Mouse (Mus musculus) neural tube, embryonic 12.5 days (tissue): ENCODE data around the gene Slc9b2. TPM values are rescaled to one million over a fixed set of nuclear protein-coding genes. Genes with fewer than 3 reads are reported as not detected.

Experiments
- ATAC-seq: fragments of 200-750 bp; cut with Nextera tagmentation; 2 replicates; pipeline ENCODE4 v1.8.0; 2017; ENCODE audit warnings: low read depth, mild to moderate bottlenecking, moderate TSS enrichment, moderate library complexity; ENCODE audit not compliant: low FRiP score
- H3K27ac ChIP-seq: fragments of 300-500 bp; sonication (generic); 2 replicates; pipeline ENCODE4 v1.5.1; 2016
- H3K27me3 ChIP-seq: fragments of 300-500 bp; sonication (generic); replicated peaks from 2 replicates; pipeline ENCODE4 v1.6.1; 2016; ENCODE audit warnings: mild to moderate bottlenecking
- H3K36me3 ChIP-seq: fragments of 300-500 bp; sonication (generic); 2 replicates; pipeline ENCODE4 v1.6.1; 2016; ENCODE audit warnings: mild to moderate bottlenecking
- H3K4me1 ChIP-seq: fragments of 300-500 bp; sonication (generic); 2 replicates; pipeline ENCODE4 v1.6.1; 2016
- H3K4me2 ChIP-seq: fragments of 300-500 bp; sonication (generic); replicated peaks from 2 replicates; pipeline ENCODE4 v1.6.1; 2016; ENCODE audit warnings: mild to moderate bottlenecking
- H3K4me3 ChIP-seq: fragments of 300-500 bp; sonication (generic); 2 replicates; pipeline ENCODE4 v1.5.1; 2016
- H3K9ac ChIP-seq: fragments of 300-500 bp; sonication (generic); 2 replicates; pipeline ENCODE4 v1.6.1; 2016; ENCODE audit warnings: mild to moderate bottlenecking
- H3K9me3 ChIP-seq: fragments of 300-500 bp; sonication (generic); 2 replicates; pipeline ENCODE4 v1.6.1; 2016; ENCODE audit warnings: mild to moderate bottlenecking
- WGBS: fragments of 180-500 bp; shearing (Covaris S2); methylation state at CpG from one replicate; pipeline ENCODE4 v1.1.7; 2016; 5-methylcytosine and 5-hydroxymethylcytosine counted together
- polyA plus RNA-seq: library from polyadenylated mRNA; unstranded; fragments of >200 nt; fragmentation: Nextera tagmentation; extraction: Ambion mirVana; gene quantifications from 2 replicates; pipeline ENCODE4 v1.2.1, GENCODE M21; 2016

Gene Slc9b2
- polyA plus RNA-seq, 1 experiment from 2014 or later: 1.3 TPM

DNA sequence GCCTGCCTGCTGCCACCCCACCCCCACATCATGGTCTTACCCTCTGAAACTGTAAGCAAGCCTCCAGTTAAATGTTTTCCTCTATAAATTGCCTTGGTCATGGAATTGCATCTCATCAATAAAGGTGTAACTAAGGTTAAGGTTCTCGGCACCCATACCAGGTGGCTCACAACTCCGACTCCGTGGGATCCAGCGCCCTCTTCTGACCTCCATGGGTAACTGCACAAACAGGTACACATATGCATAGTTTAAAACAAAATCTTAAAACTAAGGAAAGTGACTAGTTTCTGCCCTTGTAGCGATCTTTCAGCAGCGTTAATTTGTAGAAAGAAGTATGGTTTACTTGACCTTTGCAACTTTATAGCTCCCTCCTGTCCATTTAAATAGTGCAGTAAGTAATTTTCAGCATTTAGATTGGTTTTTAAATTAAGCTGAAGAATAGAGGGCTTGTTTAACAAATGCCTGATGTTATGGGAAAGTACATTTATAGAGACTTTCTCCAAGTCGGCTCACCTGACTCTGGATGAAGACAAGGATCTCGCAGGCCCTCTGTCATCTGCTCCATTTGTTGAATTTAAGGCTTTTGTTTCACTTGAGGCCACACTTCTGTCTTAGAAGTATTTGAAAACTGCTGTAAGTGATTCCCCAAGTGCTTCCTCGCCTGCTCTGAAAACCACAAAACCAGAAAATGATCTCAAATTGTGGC, 8.4 kb downstream of the Slc9b2 start:
- H3K36me3 ChIP-seq: no peaks in the 10 kb centered on the region
- no peak overlapping the region for H3K4me2 ChIP-seq
- H3K9ac ChIP-seq: no peak overlapping the region
- H3K27me3 ChIP-seq: no peaks in the 10 kb centered on the region
- whole genome bisulfite sequencing: 90% methylated on average over 9 of the region's 9 CpGs
- no peak overlapping the region for H3K4me3 ChIP-seq
- no peak for ATAC-seq
- H3K27ac ChIP-seq: no peak overlapping the region
- H3K4me1 ChIP-seq: no peaks in the 10 kb centered on the region
- H3K9me3 ChIP-seq: no peaks in the 10 kb centered on the region

DNA sequence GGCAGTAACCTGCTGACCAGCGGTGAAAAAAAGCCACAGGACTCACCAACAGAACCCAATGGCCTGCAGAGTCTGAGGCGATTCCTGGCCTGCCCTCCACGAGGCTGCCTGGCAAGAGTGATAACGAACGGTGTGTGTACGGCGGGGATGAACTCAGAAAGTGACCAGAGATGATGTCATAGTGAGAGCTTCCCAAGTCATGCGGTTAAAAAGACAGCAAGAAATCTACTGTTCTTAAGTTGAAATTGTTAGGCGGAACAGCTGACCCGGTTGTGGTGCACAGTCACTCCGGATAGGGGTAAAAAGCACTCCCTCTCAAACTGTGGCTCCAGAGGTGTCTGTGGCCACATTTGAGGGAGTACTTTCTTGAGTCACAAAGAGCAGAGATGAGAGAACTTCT, 10.8 kb downstream of the Slc9b2 start:
- no peaks in the 10 kb centered on the region for H3K36me3 ChIP-seq
- H3K27me3 ChIP-seq: no peaks in the 10 kb centered on the region
- H3K4me3 ChIP-seq: no peak overlapping the region
- no peak overlapping the region for H3K4me2 ChIP-seq
- no peaks in the 10 kb centered on the region for H3K4me1 ChIP-seq
- H3K27ac ChIP-seq: no peak overlapping the region
- ATAC-seq: no peak
- WGBS: 87% methylated on average over 11 of the region's 11 CpGs
- no peak overlapping the region for H3K9ac ChIP-seq
- no peaks in the 10 kb centered on the region for H3K9me3 ChIP-seq

DNA sequence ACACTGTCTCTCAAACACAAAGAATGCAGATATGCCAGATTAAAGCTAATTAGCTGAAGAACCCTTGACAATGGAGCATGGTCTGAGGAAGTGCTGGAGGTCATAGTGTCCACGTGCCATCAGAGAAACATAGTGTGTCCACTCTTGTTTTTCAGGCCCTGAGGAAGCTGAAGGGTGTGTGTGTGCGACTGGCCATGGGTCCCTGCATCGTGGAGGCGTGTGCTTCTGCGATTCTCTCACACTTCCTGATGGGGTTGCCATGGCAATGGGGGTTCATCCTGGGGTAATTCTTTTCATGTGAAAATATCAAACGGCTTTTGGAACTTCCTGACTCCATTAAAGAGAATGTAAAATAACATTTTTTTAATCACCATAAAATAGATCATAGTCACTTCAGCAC, 16.9 kb downstream of the Slc9b2 start:
- Histone ChIP-seq H3K36me3 (no peaks in the 10 kb centered on the region), H3K4me2 (no peak overlapping the region), H3K27me3 (no peaks in the 10 kb centered on the region), H3K27ac (no peak overlapping the region), H3K4me3 (no peak overlapping the region), H3K9me3 (no peaks in the 10 kb centered on the region), H3K9ac (no peak overlapping the region), H3K4me1 (peaks cover 3% of the 10 kb centered on the region; the same call in 1 of the 2 replicates)
- no peak for ATAC-seq
- WGBS: 30% methylated on average over 6 of the region's 6 CpGs

DNA sequence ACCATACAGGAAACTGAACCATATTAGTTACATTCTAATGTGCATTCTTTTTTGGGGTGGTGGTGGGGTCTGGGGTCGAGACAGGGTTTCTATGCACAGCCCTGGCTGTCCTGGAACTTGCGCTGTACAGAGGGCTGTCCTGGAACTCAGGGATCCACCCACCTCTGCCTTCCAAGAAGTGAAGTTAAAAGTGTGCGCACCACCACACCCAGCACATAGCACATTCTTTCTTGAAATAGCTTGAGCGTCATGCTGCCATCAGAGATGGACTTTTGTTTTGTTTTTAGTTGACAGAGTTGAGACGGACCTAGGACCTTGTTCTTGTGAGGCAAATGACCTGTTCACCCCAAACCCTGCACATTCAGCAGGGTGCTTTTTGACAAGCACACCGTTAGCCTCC, 19.7 kb downstream of the Slc9b2 start:
- H3K9me3 ChIP-seq: no peaks in the 10 kb centered on the region
- no peaks in the 10 kb centered on the region for H3K36me3 ChIP-seq
- H3K4me1 ChIP-seq: peaks cover 3% of the 10 kb centered on the region; the same call in 1 of the 2 replicates
- H3K4me3 ChIP-seq: no peak overlapping the region
- ATAC-seq: no peak
- H3K9ac ChIP-seq: no peak overlapping the region
- 80% methylated on average over 6 of the region's 6 CpGs for WGBS
- H3K27me3 ChIP-seq: no peaks in the 10 kb centered on the region
- H3K4me2 ChIP-seq: no peak overlapping the region
- H3K27ac ChIP-seq: no peak overlapping the region

DNA sequence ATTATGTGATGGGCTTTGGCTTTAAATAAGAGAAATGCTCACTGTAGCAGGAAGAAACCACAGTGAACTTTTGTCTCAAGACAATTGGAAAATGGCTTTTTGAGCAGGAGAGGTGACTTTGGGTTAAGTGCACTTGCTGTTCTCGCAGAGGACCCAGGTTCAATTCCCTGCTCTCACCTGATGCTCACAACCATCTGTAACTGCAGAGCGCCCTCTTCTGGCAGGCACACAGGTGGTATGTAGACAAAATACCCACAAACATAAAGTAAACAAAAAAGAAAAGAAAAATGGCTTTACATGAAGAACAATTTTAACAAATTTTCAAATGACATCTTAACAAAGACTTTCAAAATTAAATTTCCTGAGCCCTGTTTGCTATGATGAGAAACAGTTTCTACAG, 20.1 kb downstream of the Slc9b2 start:
- Histone ChIP-seq H3K27me3 (no peaks in the 10 kb centered on the region), H3K4me2 (no peak overlapping the region), H3K4me1 (peaks cover 3% of the 10 kb centered on the region; the same call in 1 of the 2 replicates), H3K9me3 (no peaks in the 10 kb centered on the region), H3K27ac (no peak overlapping the region), H3K4me3 (no peak overlapping the region), H3K9ac (no peak overlapping the region), H3K36me3 (no peaks in the 10 kb centered on the region)
- WGBS: 61% methylated on average over 2 of the region's 2 CpGs
- ATAC-seq: no peak

DNA sequence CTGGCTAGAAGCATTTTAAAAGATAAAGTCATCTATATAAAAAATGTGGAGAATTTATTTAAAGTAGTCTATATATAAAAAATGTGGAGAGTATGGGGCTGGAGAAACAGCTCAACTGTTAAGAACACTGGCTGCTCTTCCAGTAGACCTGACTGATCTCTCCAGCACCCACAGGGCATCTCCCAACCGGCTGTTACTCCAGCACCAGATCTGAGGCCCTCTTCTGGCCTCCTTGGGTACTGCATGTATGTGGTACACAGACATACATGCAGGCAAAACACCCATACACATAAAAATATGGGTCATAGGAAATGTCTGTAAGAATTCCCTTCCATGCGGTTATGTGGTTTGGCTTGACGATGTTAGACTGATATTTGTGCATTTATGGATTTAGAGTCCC, 21.1 kb downstream of the Slc9b2 start:
- Histone ChIP-seq H3K9me3 (no peaks in the 10 kb centered on the region), H3K36me3 (no peaks in the 10 kb centered on the region), H3K4me1 (peaks cover 3% of the 10 kb centered on the region; the same call in 1 of the 2 replicates), H3K27ac (no peak overlapping the region), H3K9ac (no peak overlapping the region), H3K4me3 (no peak overlapping the region), H3K27me3 (no peaks in the 10 kb centered on the region), H3K4me2 (no peak overlapping the region)
- WGBS: 40% methylated on average over 3 of the region's 3 CpGs
- ATAC-seq: no peak

DNA sequence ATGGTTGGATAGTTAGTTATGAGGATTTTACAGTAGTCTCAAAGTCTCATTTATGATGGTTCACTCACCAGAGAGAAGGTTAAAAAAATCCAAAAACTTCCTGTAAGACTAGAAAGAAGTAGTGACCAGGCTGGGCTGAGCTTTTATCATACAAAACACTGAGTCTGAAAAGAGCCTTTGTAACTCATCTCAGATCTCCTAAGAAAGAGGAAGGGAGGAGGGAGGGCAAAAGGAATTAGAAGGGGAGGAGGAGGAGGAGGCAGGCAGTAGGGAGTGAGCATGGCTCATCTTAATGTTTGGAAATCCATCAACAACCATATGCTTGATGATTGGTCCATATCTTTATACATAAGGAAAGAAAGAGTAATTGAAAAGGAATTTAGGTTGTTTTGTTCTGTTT, 25.2 kb downstream of the Slc9b2 start:
- Histone ChIP-seq H3K4me2 (no peak overlapping the region), H3K27me3 (no peaks in the 10 kb centered on the region), H3K36me3 (no peaks in the 10 kb centered on the region), H3K4me1 (no peaks in the 10 kb centered on the region), H3K9me3 (no peaks in the 10 kb centered on the region), H3K9ac (no peak overlapping the region), H3K27ac (no peak overlapping the region), H3K4me3 (no peak overlapping the region)
- ATAC-seq: no peak

DNA sequence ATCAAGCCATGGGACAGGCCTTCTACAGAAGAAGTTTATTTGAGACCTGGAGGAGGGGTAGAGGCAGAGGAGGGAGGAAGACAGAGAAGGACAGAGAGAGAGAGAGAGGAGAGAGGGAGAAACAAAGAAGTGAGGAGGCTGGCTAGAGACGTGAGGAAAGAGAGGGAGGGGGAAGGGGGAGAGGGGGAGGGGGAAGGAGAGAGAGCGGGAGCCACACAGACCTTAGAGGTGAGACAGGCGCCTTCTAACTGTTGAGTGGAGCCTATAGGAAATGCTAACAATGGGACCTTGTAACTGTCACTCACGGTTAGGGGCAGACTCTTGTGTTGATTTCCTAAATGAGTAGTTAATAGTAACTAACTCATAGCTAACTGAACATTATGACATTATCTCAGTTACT, 26.3 kb downstream of the Slc9b2 start:
- no peak overlapping the region for H3K4me3 ChIP-seq
- H3K36me3 ChIP-seq: no peaks in the 10 kb centered on the region
- H3K4me2 ChIP-seq: no peak overlapping the region
- ATAC-seq: no peak
- H3K4me1 ChIP-seq: no peaks in the 10 kb centered on the region
- H3K27me3 ChIP-seq: no peaks in the 10 kb centered on the region
- H3K9ac ChIP-seq: no peak overlapping the region
- H3K9me3 ChIP-seq: no peaks in the 10 kb centered on the region
- no peak overlapping the region for H3K27ac ChIP-seq
- WGBS: 54% methylated on average over 4 of the region's 4 CpGs

DNA sequence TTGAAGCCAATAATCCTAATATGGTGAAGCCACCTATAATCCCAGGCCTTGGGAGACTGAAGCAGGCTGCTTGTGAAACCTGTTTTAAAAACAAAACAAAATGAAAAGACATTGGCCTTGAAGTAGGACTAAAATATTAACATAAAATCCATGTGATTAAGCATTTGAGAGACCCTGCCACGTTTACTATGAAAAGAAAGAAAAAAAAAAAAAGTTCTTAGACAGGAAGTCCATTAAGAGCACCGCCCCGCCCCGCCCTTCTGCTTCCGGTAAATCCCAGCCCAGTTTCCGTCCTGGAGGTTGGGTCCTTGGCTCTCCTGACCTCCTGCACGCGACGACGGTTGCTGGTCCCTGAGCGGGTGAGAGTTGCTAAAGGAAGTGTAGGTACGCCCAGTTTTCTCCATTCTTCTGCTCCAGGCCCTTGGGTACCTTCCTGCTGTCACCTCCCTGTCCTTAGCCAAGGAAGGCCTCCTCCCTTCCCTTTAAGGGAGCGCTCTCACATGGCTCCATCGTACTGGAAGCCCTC, 40.3 kb downstream of the Slc9b2 start, which contains the start of gene Slc9b1:
Gene Slc9b1 (plus strand): TSS at position 291 of the 526 bp plus-strand sequence.
- H3K27me3 ChIP-seq: no peaks in the 10 kb centered on the region
- no peaks in the 10 kb centered on the region for H3K9me3 ChIP-seq
- H3K9ac ChIP-seq: no peak within 1 kb of the TSS
- no peak for ATAC-seq
- no peak within 1 kb of the TSS for H3K4me2 ChIP-seq
- H3K36me3 ChIP-seq: no peaks in the 10 kb centered on the region
- H3K4me1 ChIP-seq: no peaks in the 10 kb centered on the region
- H3K27ac ChIP-seq: no peak within 1 kb of the TSS
- no peak within 1 kb of the TSS for H3K4me3 ChIP-seq
- 81% methylated on average over 14 of the region's 14 CpGs for WGBS

DNA sequence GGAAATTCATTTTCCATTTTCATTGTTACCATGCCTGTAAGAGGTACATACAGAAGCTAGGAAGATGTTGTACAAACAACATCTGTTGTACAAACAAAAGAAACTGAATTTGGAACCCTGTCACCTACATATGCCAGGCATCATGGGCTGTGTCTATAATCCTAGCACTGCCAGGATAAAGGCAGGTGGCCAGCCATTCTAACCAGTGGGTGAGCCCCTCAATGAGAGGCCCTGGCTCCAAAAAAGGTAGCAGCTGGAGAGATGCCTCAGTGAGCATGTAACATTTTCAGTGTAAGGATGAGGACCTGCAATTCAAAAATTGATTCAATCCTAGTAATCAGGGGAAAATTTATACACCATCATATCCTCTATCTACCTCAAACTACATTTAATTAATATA, 41.5 kb downstream of the Slc9b2 start:
- no peak for ATAC-seq
- Histone ChIP-seq H3K27me3 (no peaks in the 10 kb centered on the region), H3K4me2 (no peak overlapping the region), H3K9ac (no peak overlapping the region), H3K4me3 (no peak overlapping the region), H3K9me3 (no peaks in the 10 kb centered on the region), H3K36me3 (no peaks in the 10 kb centered on the region), H3K27ac (no peak overlapping the region), H3K4me1 (no peaks in the 10 kb centered on the region)

DNA sequence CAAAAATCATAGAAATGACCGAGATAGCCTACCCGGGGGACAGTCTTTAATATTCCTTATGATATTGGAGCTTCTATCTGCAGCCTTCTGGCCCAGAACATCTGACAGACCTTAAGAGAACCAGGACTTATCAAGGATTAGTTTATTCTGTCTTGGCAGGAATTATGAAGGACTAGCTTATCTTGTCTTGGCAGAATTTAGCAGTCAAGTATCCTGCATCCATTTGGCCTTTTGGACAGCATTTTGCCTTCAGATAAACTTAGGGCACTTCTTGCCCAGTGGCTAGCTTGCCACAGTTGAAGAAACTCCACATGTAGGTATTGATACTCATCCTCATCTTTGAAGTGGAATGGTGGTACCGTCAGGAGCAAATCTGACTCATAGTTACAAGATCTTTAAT, 44.4 kb downstream of the Slc9b2 start:
- no peak for ATAC-seq
- no peaks in the 10 kb centered on the region for H3K36me3 ChIP-seq
- no peaks in the 10 kb centered on the region for H3K27me3 ChIP-seq
- no peaks in the 10 kb centered on the region for H3K9me3 ChIP-seq
- WGBS: 93% methylated on average over 3 of the region's 3 CpGs
- no peak overlapping the region for H3K9ac ChIP-seq
- no peak overlapping the region for H3K4me3 ChIP-seq
- H3K4me2 ChIP-seq: no peak overlapping the region
- no peak overlapping the region for H3K27ac ChIP-seq
- no peaks in the 10 kb centered on the region for H3K4me1 ChIP-seq

DNA sequence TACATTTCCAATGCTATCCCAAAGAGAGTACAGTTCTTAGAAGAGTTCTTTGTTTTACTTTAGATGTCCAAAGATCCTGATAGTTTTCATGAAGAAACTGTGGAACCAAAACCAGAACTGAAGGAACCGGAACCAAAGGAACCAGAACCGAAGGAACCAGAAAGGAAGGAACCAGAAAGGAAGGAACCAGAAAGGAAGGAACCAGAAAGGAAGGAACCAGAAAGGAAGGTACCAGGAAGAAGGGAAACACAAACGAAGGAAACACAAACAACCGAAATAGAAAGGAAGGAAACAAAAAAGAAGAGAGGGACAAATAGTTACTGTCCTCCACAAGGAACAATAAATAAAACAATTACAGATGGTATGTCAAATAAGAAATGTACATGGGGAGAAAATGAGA, 49.9 kb downstream of the Slc9b2 start:
- Histone ChIP-seq H3K4me1 (no peaks in the 10 kb centered on the region), H3K9me3 (no peaks in the 10 kb centered on the region), H3K9ac (no peak overlapping the region), H3K4me3 (no peak overlapping the region), H3K27ac (no peak overlapping the region), H3K36me3 (no peaks in the 10 kb centered on the region), H3K4me2 (no peak overlapping the region), H3K27me3 (no peaks in the 10 kb centered on the region)
- no peak for ATAC-seq
- WGBS: 88% methylated on average over 4 of the region's 4 CpGs

DNA sequence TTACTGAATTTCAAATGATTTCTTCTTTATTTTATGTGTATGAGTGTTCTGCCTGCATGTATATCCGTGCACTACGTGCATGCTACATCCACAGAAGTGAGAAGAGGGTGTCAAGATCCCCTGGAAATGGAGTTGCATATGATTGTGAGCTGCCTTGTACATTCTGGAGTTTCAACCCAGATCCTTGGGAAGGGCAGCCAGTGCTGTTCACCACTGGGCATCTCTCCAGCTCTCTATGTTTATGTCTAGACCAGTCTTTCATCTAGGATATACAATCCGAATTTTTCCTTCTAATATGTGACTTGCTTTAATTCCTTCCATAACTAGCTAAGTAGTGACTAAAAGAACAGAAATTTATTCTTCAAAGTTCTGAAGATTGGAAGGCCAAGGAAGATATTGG, 68.3 kb downstream of the Slc9b2 start:
- Histone ChIP-seq H3K27me3 (no peaks in the 10 kb centered on the region), H3K9me3 (no peaks in the 10 kb centered on the region), H3K9ac (no peak overlapping the region), H3K4me1 (no peaks in the 10 kb centered on the region), H3K4me3 (no peak overlapping the region), H3K27ac (no peak overlapping the region), H3K4me2 (no peak overlapping the region), H3K36me3 (no peaks in the 10 kb centered on the region)
- 80% methylated on average over 3 of the region's 3 CpGs for WGBS
- no peak for ATAC-seq
